Mouse (Mus musculus) forebrain, embryonic 14.5 days (tissue): ENCODE measurements around the gene Carhsp1. TPM values are rescaled to one million over a fixed set of nuclear protein-coding genes. Genes with fewer than 3 reads are reported as not detected.
A peak's percentile ranks its signal among the peaks of the same experiment; 100 is the strongest.

Source experiments
- ATAC-seq: fragments of 200-750 bp; cut with Nextera tagmentation; 2 replicates; pipeline ENCODE4 v1.8.0; 2017; ENCODE audit warnings: mild to moderate bottlenecking, moderate library complexity
- DNase-seq: peaks from one replicate; pipeline ENCODE4 v3.0.0-alpha.2; 2015; ENCODE audit warnings: low spot score
- H3K27ac ChIP-seq: fragments of 300-500 bp; sonication (generic); 2 replicates; pipeline ENCODE4 v1.5.1; 2014; ENCODE audit warnings: low read depth, mild to moderate bottlenecking, control low read depth, low read length, moderate library complexity
- H3K27me3 ChIP-seq: fragments of 300-500 bp; sonication (generic); replicated peaks from 2 replicates; pipeline ENCODE4 v1.6.1; 2014; ENCODE audit warnings: low read length, control low read depth, mixed read lengths; ENCODE audit not compliant: control insufficient read depth, insufficient read depth
- H3K36me3 ChIP-seq: fragments of 300-500 bp; sonication (generic); 2 replicates; pipeline ENCODE4 v1.6.1; 2014; ENCODE audit warnings: low read length, control low read depth; ENCODE audit not compliant: control insufficient read depth, insufficient read depth
- H3K4me1 ChIP-seq: fragments of 300-500 bp; sonication (generic); 2 replicates; pipeline ENCODE4 v1.6.1; 2014; ENCODE audit warnings: antibody characterized with exemption, low read length, control low read depth; ENCODE audit not compliant: control insufficient read depth, insufficient read depth
- H3K4me2 ChIP-seq: fragments of 300-500 bp; sonication (generic); 2 replicates; pipeline ENCODE4 v1.6.1; 2014; ENCODE audit warnings: mild to moderate bottlenecking, control low read depth, low read length
- H3K4me3 ChIP-seq: fragments of 300-500 bp; sonication (generic); 2 replicates; pipeline ENCODE4 v1.5.1; 2014; ENCODE audit warnings: low read depth, low read length, control low read depth
- H3K9ac ChIP-seq: fragments of 300-500 bp; sonication (generic); 2 replicates; pipeline ENCODE4 v1.6.1; 2014; ENCODE audit warnings: mild to moderate bottlenecking, low read length, control low read depth, moderate library complexity
- H3K9me3 ChIP-seq: fragments of 300-500 bp; sonication (generic); replicated peaks from 2 replicates; pipeline ENCODE4 v1.6.1; 2016; ENCODE audit warnings: low read length, control low read depth, mixed read lengths; ENCODE audit not compliant: control insufficient read depth
- WGBS: fragments of 180-500 bp; shearing (Covaris S2); extraction: QIAGEN DNeasy Blood & Tissue Kit; methylation state at CpG from one replicate; pipeline ENCODE4 v1.1.7; 2014; 5-methylcytosine and 5-hydroxymethylcytosine counted together
- polyA plus RNA-seq: library from polyadenylated mRNA; unstranded; fragments of >200 nt; fragmentation: Nextera tagmentation; extraction: Ambion mirVana; gene quantifications from 2 replicates; pipeline ENCODE4 v1.2.1, GENCODE M21; 2014

Gene Carhsp1
- polyA plus RNA-seq, 1 experiment from 2014 or later = 95.0 TPM

- H3K27ac ChIP-seq = no peak overlapping the region
- H3K4me2 ChIP-seq = no peak overlapping the region
- no peaks in the 10 kb centered on the region for H3K4me1 ChIP-seq
- WGBS = 93% methylated on average over 7 of the region's 7 CpGs
- no peak for DNase-seq
- no peaks in the 10 kb centered on the region for H3K27me3 ChIP-seq
- no peak for ATAC-seq
- no peak overlapping the region for H3K4me3 ChIP-seq
- H3K9me3 ChIP-seq = no peaks in the 10 kb centered on the region
- no peak overlapping the region for H3K9ac ChIP-seq
- H3K36me3 ChIP-seq = peaks cover 82% of the 10 kb centered on the region
Measured at GRCm38 (mm10) chr16:8691206-8691605, 19.3 kb upstream of the Carhsp1 start.

- DNase-seq (peak; percentile 60), ATAC-seq (peak; percentile 27; the same call in 1 of the 2 replicates)
- Histone ChIP-seq H3K4me3 (no peak overlapping the region), H3K27ac (no peak overlapping the region), H3K9me3 (no peaks in the 10 kb centered on the region), H3K27me3 (no peaks in the 10 kb centered on the region), H3K9ac (no peak overlapping the region), H3K4me2 (no peak overlapping the region), H3K4me1 (no peaks in the 10 kb centered on the region), H3K36me3 (peaks cover 79% of the 10 kb centered on the region)
- 72% methylated on average over 11 of the region's 11 CpGs for WGBS
Measured at GRCm38 (mm10) chr16:8689979-8690656, 18.2 kb upstream of the Carhsp1 start.

GRCm38 (mm10) chr16:8687559-8688112 lies 15.7 kb upstream of the Carhsp1 start:
- DNase-seq = no peak
- peaks cover 57% of the 10 kb centered on the region for H3K36me3 ChIP-seq

GRCm38 (mm10) chr16:8686871-8687535 lies 15.0 kb upstream of the Carhsp1 start:
- no peak overlapping the region for H3K9ac ChIP-seq
- no peak overlapping the region for H3K4me2 ChIP-seq
- DNase-seq (no peak), ATAC-seq (peak; percentile 8; the same call in 1 of the 2 replicates)
- H3K27ac ChIP-seq = no peak overlapping the region
- no peak overlapping the region for H3K4me3 ChIP-seq
- WGBS = 86% methylated on average over 11 of the region's 11 CpGs
- peaks cover 53% of the 10 kb centered on the region for H3K36me3 ChIP-seq
- H3K4me1 ChIP-seq = no peaks in the 10 kb centered on the region
- H3K27me3 ChIP-seq = no peaks in the 10 kb centered on the region
- no peaks in the 10 kb centered on the region for H3K9me3 ChIP-seq

More at GRCm38 (mm10) chr16:8687559-8688112, 15.7 kb upstream of the Carhsp1 start:
- ATAC-seq = no peak
- Histone ChIP-seq H3K27me3 (no peaks in the 10 kb centered on the region), H3K4me3 (no peak overlapping the region), H3K4me2 (no peak overlapping the region), H3K9me3 (no peaks in the 10 kb centered on the region), H3K9ac (no peak overlapping the region), H3K27ac (no peak overlapping the region), H3K4me1 (no peaks in the 10 kb centered on the region)

- ATAC-seq = peak; percentile 47
- Histone ChIP-seq H3K36me3 (peaks cover 46% of the 10 kb centered on the region), H3K9me3 (no peaks in the 10 kb centered on the region), H3K4me3 (no peak overlapping the region), H3K4me2 (no peak overlapping the region), H3K27ac (no peak overlapping the region), H3K9ac (no peak overlapping the region), H3K4me1 (no peaks in the 10 kb centered on the region), H3K27me3 (no peaks in the 10 kb centered on the region)
- 50% methylated on average over 7 of the region's 7 CpGs for WGBS
- peak; percentile 72 for DNase-seq
Measured at GRCm38 (mm10) chr16:8686121-8686870, 14.3 kb upstream of the Carhsp1 start.

- Histone ChIP-seq H3K27me3 (no peaks in the 10 kb centered on the region), H3K4me3 (no peak overlapping the region), H3K4me2 (no peak overlapping the region), H3K27ac (no peak overlapping the region), H3K4me1 (no peaks in the 10 kb centered on the region), H3K36me3 (peaks cover 34% of the 10 kb centered on the region), H3K9me3 (no peaks in the 10 kb centered on the region), H3K9ac (no peak overlapping the region)
- DNase-seq (no peak), ATAC-seq (no peak)
- 69% methylated on average over 4 of the region's 4 CpGs for WGBS
Measured at GRCm38 (mm10) chr16:8685087-8685486, 13.1 kb upstream of the Carhsp1 start.

- H3K4me3 ChIP-seq = no peak within 1 kb of the TSS
- no peak within 1 kb of the TSS for H3K9ac ChIP-seq
- no peak within 1 kb of the TSS for H3K27ac ChIP-seq
- H3K4me1 ChIP-seq = no peaks in the 10 kb centered on the region
- WGBS = 78% methylated on average over 5 of the region's 5 CpGs
- DNase-seq (no peak), ATAC-seq (no peak)
- H3K9me3 ChIP-seq = no peaks in the 10 kb centered on the region
- H3K36me3 ChIP-seq = 0 out of 2 replicates have a peak, but pooled peaks cover 4% of the 10 kb centered on the region
- no peaks in the 10 kb centered on the region for H3K27me3 ChIP-seq
- no peak within 1 kb of the TSS for H3K4me2 ChIP-seq
Measured at GRCm38 (mm10) chr16:8680470-8680869, 8.5 kb upstream of the Carhsp1 start, which contains the start of gene Gm5767. TSS of gene Gm5767 (plus strand) at chr16:8680770.

GRCm38 (mm10) chr16:8679780-8680179 lies 7.8 kb upstream of the Carhsp1 start:
- WGBS = 90% methylated on average over 3 of the region's 3 CpGs
- H3K4me3 ChIP-seq = no peak overlapping the region
- H3K27me3 ChIP-seq = no peaks in the 10 kb centered on the region
- no peak overlapping the region for H3K27ac ChIP-seq
- H3K4me2 ChIP-seq = no peak overlapping the region
- no peaks in the 10 kb centered on the region for H3K4me1 ChIP-seq
- ATAC-seq (no peak), DNase-seq (no peak)
- no peak overlapping the region for H3K9ac ChIP-seq
- no peaks in the 10 kb centered on the region for H3K9me3 ChIP-seq
- 0 out of 2 replicates have a peak, but pooled peaks cover 4% of the 10 kb centered on the region for H3K36me3 ChIP-seq
